Mouse (Mus musculus): ENCODE data around the gene Bsx.

Bsx gene

DNA sequence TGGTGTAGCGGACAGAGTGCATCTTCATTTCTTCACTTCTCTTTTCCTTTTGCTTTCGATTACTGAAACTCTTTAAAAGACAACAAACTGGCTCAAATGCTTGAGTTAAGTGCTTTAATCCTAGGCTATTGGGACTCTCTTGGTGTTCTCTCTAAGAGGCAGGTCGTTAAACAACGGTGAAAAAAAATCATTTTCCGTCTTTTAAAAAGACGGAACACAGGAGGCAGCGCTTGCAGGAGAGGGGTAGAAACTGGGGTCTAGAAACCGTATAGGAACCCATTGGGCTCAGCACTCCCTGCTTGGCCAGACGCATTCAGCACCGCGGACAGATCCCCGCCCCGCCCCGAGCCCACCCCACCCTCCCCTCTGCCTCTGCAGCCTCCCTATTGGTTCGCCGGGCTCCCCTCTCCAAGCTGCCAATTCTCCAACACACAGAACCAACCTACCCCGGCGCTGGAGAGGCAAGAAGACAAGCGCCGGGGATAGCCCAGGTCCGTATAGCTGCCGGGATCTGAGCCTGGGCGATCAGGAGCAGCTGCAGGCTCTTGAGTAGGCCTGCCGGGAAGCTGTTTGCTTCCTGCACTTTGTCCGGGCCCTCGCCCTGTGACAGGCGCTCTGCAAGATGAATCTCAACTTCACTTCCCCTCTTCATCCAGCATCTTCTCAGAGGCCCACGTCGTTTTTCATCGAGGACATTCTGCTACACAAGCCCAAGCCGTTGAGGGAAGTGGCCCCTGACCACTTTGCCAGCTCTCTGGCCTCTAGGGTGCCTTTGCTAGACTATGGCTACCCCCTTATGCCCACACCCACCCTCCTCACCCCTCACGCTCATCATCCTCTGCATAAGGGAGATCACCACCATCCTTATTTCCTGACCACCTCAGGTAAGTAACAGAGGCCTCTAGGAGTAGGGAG lies at the start of gene Bsx:
Gene Bsx (plus strand): TSS at position 572 of the 915 bp plus-strand sequence.
- DNase-seq (ENCODE audit: low spot score): peak; percentile 32

DNA sequence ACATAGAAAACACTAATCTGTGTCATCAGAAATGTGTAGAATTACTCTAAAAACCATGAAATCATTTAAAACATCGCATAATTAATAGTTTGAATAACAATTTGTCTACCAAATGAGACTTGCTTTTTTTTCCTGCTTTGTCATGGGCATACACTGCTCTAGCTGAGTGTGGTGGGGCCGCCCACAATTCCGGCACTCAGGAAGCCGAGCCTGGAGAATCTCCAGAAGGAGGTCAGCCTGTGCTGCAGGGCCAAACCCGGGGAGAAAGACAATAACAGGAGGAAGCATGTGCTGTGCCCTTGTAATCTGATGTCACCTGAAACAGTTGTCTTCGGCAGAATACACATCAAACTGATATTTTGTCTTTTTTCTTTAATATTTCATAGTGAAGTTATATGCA lies 48.3 kb upstream of the Bsx start:
- no peak for DNase-seq (ENCODE audit: low spot score)

DNA sequence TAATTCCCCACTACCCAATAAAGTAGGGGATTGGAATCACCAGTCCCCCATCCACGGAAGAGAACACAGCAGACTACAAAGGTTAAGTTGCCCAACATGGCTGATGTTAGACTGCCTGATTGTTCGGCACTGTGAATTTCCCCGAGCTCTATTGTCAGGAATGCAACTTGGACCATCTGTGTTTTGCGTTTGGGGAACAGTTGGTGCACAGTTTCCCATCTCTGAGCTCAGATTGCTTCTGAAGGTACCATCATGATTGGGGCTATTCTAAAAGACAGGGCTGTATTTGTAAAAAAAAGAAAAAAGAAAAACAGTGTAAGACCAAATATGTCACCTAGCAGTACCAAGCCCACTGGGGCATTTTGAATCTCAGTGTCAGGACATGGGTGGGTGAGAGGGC lies 46.6 kb upstream of the Bsx start:
- no peak for DNase-seq (ENCODE audit: low spot score)

DNA sequence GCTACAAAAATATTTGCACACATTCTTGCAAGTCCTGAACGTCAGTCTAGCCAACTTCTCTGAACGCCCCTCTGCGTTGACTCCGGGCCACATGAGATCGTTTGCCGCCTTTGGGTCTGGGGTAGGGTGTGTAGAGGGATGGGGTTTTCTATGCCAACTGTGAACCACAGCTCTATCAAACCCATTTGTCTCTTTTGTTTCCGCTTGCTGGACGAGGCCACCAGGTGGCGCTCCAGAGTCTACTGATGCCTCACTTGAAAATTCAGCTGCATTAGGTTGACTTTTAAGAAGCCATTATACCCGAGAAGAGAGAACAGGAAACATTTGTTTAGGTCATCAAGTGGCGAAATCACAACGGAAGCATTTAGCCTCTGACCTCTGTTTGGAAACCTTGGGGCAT lies 39.4 kb upstream of the Bsx start:
- DNase-seq (ENCODE audit: low spot score): peak; percentile 49

DNA sequence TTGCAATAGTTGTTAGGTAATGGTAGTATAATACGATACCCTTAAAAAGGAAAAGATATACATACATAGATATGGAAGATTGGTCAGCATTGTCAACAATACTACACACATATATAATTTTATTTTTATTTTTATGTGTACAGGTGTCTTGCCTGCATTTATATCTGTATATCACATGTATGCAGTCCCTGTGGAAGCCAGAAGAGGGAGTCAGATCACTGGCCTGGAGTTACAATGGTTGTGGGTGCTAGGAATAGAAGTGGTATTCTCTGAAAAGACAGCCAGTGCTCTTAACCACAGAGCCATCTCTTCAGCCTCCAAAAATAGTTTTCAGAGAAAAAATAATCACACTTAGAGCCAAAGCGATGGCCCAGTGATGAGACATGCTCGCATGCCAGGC lies 37.2 kb upstream of the Bsx start:
- no peak for DNase-seq (ENCODE audit: low spot score)

DNA sequence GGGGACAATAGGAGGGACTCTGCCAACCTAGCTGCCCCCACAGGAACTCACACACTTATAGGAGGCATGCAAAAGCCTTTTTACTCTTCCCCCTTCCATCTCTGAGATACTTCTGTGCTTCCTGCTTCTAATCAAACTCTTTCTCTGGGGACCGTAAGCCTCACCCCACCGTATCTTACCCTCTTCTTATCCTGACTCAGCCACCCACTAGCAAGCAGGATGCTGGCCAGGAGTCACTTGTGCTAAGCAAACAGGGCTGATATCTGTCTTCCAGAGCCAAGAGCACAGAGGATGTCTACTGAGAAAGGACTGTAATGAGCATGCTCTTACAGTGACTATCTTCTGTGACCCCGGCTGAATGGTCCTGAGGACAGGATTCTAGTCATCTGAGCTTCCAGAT lies 34.3 kb upstream of the Bsx start:
- no peak for DNase-seq (ENCODE audit: low spot score)

DNA sequence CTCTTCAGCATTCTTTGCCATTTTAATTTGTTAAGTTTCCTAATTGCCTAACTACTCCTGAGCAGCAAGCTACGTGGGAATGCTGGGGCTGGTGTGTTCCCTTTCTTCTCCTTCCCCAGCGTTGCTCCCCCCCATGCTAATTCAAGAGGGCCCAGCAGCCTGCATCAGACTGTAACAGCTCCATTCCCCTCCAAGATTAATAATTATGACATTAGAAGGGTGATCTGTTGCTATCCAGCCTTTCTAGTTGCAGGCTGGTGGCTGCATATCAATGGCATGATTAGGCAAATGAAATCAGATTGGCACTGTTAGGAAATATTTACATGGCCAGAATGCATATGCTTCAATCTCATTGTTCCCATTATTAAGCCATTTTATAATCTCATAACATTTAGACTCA lies 22.4 kb upstream of the Bsx start:
- no peak for DNase-seq (ENCODE audit: low spot score)

DNA sequence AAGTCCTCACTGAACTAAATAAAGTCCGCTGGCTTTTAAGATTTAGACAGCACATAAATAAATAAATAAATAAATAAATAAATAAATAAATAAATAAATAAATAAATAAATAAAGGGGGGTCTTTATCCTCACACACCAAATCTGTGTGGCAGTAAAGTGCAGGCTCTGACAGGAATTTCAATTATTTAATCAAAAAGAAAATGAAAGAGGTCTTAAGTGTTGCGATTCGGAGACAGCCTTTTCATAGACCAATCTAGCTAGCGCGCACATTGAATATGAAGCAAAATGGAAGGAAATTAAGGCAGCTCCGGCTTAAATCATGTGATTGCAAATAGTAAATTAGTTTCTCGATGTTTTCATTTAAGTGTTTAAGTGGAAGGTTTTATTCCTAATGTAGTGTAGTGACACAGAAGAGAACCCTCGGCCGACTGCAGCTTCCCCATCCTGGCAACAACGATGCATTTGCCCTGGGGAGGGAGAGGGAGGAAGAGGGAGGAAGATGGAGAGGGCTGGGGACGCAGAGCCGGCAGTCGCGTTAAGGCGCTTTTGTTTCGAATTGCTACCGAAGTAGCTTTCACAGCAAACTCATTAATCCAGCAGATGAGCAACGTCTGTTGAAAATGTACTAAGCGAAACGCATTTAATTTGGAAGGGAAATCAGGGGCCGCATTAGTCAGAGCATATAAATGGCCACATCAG lies 15.3 kb upstream of the Bsx start:
- no peak for DNase-seq (ENCODE audit: low spot score)

DNA sequence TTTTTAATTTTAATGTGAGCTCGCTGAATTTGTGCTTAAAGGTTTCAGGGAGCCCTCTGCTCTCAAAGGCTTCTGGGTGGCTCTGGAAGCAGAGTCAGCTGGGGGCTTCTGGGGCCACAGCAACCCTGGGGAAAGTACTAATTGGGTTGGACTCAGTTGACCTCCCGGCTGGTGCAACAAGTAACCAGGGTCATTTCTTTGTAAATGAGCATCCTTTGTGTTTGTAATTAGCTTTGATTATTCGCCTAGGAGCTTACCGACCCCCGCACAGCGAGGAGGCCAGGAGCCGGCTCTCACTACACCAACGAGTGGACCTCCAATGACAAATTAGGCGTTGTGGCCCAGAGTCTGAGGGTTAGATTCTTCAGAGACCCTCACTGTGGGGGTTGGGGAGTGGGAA lies 14.7 kb upstream of the Bsx start:
- no peak for DNase-seq (ENCODE audit: low spot score)

DNA sequence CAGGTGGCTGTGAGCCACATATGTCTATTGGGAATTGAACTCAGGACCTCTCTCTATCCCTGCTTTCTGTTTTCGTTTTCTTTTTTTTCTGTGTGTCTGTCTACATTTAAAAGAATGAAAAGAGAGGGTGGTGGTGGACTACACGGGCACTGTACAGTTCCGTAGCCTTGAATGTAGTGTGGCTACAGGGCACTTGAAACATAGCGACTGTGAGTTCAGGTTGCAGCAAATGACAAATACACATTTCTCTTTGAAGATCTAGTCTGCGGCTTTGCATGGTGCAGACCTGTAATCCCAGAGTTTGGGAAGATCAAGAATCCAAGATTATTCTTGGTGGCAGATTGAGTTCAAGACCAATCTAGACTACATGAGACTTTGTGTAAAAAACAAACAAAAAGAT lies 3.6 kb upstream of the Bsx start:
- no peak for DNase-seq (ENCODE audit: low spot score)

DNA sequence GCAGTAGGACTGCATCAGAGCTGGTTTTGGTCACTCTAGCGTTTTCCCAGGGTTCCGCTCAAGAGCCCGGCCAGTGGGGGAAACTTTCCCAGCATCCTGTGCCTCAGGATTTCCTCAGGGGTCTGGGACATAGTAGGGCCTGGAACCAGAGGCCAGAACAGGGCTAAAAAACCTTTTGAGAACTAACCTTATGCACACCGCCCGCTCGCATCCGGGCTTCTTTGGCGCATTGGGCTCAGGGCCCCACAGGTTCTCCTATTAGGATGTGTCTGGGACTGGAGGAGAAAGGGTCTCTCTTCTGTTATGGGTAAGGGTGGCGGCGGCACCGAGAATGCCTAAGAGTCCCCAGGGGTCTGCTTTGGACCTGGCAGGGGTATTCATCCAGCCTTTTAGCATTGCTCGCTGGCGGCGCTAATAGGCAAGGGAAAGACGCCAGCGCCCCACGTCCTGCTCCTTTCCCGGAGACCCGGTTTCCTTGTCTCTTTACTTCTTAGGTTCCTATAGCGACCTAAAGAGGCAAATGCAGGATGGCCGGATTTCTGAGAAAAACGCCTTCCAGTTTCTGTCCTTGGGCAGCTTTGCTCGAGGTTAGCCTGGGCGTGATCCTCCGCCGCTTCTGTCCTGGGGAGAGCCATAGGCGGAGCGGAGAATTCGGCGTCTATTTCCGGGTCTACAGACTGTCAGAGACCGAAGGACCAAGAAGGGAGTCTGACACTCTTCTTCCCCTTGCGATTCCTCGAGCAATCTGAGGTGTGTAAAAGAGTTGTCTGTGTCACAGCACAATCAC lies 2.4 kb upstream of the Bsx start:
- DNase-seq (ENCODE audit: low spot score): no peak

DNA sequence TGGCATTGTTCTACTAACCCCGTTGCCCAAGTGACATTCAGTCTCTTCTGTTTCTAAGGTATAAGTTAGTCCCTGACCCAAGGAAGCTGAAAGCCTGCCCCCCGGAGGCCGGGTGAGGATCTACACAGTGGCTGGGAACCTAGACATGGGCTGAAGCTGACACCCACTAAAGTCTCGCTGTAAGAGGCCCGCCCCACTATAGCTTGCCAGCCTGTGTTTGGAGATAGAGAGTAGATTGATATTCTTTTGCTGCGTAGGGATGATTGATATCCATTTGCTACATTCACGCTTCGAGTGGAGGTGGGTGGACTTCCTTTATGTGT lies 1.8 kb upstream of the Bsx start:
- DNase-seq (ENCODE audit: low spot score): no peak

DNA sequence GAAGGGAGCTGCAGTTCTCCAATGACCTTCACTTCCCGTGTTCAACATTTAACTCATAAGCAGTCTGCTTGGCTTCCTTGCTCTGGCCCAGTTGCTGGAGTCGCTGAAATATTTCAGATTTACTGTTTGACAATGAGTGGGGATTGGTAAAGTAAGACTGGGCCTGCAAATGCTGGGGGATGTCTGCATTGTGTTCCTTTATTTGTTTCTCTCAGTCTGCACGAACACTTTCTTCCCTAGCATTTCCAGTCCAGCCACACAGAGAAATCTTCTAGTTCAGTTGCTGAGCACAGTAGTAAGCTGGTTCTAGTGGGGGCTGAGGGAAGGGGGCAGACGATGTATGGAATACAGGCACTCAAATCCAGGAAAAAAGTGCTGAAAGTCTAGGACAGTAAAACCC lies 1.0 kb downstream of the Bsx start:
- DNase-seq (ENCODE audit: low spot score): no peak

DNA sequence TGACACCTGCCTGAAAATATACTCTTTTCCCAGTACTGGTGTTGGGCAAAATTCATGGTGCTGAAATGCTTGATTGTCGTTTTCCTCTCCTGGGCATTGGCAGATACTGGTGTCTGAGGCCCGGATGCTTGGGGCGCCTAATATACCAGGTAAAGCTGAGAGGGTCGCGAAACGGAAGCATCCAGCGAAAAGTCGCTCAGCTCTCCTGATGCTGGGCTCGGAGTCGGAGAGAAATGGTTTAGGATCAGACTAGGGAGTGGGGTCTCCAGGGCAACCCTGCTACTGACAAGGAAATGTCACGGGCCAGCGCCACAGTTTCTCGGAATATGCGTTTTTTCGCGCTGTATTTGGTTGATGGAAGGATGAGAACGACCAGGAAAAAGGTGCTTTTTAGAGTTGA lies 1.5 kb downstream of the Bsx start:
- no peak for DNase-seq (ENCODE audit: low spot score)

DNA sequence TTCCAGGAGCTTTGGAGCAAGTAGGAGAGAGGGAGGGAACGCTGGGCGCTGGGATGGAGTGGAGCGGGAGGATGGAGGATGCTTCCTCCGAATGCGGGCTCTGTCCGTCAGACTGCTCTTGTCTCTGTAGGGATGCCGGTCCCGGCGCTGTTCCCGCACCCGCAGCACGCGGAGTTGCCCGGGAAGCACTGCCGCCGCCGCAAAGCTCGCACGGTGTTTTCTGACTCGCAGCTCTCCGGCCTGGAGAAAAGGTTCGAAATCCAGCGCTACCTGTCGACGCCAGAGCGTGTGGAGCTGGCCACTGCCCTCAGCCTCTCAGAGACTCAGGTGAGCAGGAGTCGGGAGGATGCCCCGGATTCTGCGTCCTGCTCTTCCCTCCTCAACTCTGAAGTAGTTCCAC lies 2.2 kb downstream of the Bsx start:
- no peak for DNase-seq (ENCODE audit: low spot score)

DNA sequence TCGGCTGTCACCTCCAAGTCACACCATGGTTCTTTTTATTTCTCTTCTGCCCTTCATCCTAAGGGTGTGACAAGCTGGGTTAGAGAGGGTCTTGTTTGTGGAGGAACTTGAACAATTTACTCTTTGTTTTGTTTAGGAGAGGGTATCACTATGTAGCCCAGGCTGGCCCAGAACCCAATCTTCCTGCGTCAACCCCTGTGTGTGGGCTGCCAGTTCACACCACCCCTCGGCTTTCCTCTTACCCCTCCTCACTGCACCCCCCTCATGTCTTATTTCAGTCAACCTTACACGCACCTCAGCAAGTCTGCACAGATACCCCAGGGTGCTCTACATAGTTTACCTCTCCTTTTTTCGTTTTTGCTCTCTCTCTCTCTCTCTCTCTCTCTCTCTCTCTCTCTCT lies 2.8 kb downstream of the Bsx start:
- no peak for DNase-seq (ENCODE audit: low spot score)

DNA sequence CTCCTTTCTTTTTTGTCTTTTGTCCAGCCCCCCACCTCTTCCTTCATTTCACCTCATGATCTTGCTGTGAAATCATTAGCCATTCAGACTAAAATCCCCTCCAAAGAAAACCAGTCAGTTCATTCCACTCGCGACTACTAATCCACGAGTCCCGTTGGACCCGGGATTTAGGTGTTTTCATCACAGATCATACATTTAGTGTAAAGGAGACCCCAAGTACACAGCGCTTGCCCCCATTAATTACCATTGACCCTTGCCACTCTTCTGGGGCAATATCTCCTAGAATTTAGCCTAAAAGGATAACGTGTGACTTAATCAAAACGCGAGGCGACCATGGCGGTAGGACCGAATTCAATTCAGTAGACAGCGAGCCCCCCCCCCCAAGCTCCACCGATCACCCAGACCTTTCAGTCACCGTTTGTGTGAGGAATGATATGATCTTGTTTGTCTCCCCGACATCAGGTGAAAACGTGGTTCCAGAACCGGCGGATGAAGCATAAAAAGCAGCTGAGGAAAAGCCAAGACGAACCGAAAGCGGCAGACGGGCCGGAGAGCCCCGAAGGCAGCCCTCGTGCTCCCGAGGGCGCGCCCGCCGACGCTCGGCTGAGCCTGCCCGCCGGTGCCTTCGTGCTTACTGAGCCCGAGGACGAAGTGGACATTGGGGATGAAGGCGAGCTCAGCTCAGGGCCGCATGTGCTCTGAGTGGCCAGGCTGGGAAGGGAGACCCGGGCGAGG lies 3.4 kb downstream of the Bsx start:
- DNase-seq (ENCODE audit: low spot score): no peak

DNA sequence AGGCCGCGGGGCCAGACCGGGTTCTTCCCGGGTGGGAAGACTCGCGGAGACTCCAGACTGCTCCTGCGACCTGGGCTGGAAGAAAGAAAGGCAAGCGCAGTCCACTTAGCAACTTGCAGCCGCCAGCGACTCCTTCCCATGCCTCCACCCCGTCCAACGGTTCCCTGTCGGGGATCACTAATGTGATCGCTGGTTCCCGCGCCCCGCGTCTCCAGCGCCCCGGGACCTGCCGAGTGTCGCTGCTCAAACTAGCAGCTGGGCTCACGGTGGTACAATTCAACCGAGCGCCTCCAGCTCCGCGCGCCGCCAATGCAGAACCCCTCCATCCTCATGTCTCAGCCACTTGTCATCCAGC lies 3.9 kb downstream of the Bsx start:
- no peak for DNase-seq (ENCODE audit: low spot score)

DNA sequence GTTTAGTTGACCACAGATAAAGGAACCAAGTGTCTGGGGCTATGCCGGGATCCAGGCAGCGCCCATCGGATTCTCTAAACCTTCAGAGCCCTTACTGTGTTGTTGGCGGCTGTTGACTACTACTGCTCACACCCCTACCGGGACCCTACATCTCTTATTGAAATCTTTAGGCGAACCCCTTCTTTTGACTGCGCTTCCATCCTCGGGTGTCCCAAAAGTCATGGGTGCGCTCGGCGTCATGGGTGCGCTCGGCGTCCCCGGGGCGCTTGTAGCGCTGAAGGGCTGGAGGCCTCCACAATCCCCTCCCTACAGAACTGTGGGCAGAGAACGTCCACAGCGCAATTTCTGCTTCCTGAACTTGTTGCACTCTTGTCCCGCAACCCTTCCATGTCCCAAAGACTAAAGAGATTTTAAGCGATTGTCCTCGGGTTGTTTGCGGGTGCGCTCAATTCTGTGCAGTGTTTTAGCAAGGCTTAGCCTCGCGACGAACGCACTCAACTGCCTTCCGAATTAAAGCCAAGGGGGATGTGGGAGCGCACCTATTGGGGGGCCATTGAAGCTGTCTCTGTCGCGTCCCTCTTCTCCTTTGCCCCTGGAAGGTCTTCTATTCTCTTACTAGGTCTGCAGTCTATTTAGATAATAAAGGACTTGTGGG lies 4.5 kb downstream of the Bsx start:
- DNase-seq (ENCODE audit: low spot score): no peak

DNA sequence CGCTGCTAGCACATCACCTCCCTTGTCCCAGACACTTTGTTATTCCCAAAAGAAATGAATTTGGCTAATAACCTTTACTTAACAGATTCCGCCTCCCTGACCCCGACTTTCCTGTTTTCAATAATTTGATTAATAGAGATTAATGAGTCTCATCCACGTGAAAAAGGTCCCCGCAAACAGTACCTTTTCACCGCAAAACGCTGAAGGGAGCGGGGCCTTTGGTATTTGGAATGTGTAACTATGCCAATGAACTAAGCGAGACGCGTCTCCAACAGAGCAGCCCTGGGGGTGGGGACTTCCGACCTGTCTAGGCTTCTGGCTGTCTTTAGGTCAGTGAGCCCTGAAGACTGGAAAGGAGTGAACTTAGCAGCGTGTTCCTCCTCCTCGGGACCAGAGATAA lies 5.1 kb downstream of the Bsx start:
- DNase-seq (ENCODE audit: low spot score): no peak

DNA sequence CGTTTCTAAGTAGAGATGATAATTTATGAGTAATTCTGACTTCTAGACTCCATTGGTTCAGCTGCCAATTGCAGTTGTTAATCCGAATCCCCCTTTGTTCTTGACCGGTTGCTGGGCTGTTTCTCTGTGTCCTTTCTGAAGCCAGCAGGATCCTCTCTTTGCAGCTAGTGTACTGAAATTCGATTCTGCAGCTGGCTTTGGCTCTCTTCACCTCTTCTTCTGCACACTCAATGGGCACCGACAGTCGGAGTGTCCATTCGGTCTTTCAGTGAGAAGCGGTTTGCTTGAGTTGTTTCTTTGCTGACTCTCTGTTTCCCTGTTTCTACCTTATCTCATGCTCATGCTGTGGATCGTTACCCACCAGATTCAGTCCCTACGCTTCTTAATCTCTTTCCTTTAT lies 11.7 kb downstream of the Bsx start:
- no peak for DNase-seq (ENCODE audit: low spot score)

DNA sequence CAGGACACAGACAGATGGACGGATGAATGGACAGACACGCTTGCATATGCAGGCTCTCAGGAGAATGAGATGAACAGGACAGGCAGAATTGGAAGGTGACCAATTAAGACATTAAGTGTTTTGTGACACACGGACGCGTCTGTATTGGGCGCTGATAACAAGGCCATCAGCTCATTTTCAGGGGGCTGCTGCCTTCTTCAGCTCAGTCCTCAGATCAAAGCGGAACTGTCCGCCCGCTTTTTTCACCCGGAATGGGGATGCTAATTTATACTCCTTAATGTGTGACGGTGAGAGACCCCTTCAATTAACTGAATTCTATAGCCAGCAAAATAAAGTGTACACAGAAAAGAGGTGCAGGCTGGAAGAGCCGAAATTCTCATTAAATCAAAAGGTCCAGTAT lies 15.5 kb downstream of the Bsx start:
- DNase-seq (ENCODE audit: low spot score): no peak
